Mouse (Mus musculus) MEL (cell line): Measurements from ENCODE around the gene Palld. TPM values are rescaled to one million over a fixed set of nuclear protein-coding genes. Genes with fewer than 3 reads are reported as not detected.

Experiments
- DNase-seq: peaks from one replicate; pipeline ENCODE4 v3.0.0; 2011; ENCODE audit warnings: low read depth, low spot score
- H3K27ac ChIP-seq: 2 replicates; pipeline ENCODE4 v1.5.1; 2012; ENCODE audit warnings: low read depth, mild to moderate bottlenecking, control low read depth, low read length, moderate library complexity; ENCODE audit not compliant: control insufficient read depth
- H3K27me3 ChIP-seq, 2 experiments: fragments of 150-350 bp in 1 of 2; sonication (generic) in 1 of 2; 2 replicates each; pipeline ENCODE4 v1.6.1; 2012; ENCODE audit warnings: low read length in 2 of 2, mild to moderate bottlenecking in 2 of 2, improper control_type of control experiment in 1 of 2, moderate library complexity in 1 of 2; ENCODE audit not compliant: insufficient read depth in 2 of 2, control insufficient read depth in 1 of 2
- H3K36me3 ChIP-seq, 2 experiments: 2 replicates each; pipeline ENCODE4 v1.6.1; 2012 to 2014; ENCODE audit warnings: low read length in 2 of 2, improper control_type of control experiment in 1 of 2, inconsistent platforms in 1 of 2, mild to moderate bottlenecking in 1 of 2; ENCODE audit not compliant: insufficient read depth in 2 of 2, control insufficient read depth in 1 of 2
- H3K4me1 ChIP-seq, 2 experiments: fragments of 150-350 bp in 1 of 2; sonication (generic) in 1 of 2; 2 replicates each; pipeline ENCODE4 v1.6.1; 2012; ENCODE audit warnings: low read length in 2 of 2, improper control_type of control experiment in 1 of 2, mild to moderate bottlenecking in 1 of 2; ENCODE audit not compliant: insufficient read depth in 2 of 2, control insufficient read depth in 1 of 2
- H3K4me3 ChIP-seq, 2 experiments: fragments of 150-350 bp in 1 of 2; sonication (generic) in 1 of 2; 2 replicates each; pipeline ENCODE4 v1.5.1; 2012; ENCODE audit warnings: low read depth in 2 of 2, low read length in 2 of 2, mild to moderate bottlenecking in 2 of 2, moderate library complexity in 2 of 2, control low read depth in 1 of 2, improper control_type of control experiment in 1 of 2; ENCODE audit not compliant: control insufficient read depth in 1 of 2, insufficient read depth in 1 of 2
- H3K79me2 ChIP-seq: 2 replicates; pipeline ENCODE4 v1.6.1; 2012; ENCODE audit warnings: mild to moderate bottlenecking, low read length, moderate library complexity; ENCODE audit not compliant: control insufficient read depth, poor library complexity, insufficient read depth
- H3K9ac ChIP-seq: 2 replicates; pipeline ENCODE4 v1.6.1; 2012; ENCODE audit warnings: low read depth, mild to moderate bottlenecking, control low read depth, low read length, moderate library complexity; ENCODE audit not compliant: control insufficient read depth, poor library complexity, severe bottlenecking
- H3K9me3 ChIP-seq: fragments of 150-350 bp; sonication (generic); replicated peaks from 2 replicates; pipeline ENCODE4 v1.6.1; 2012; ENCODE audit warnings: mild to moderate bottlenecking, low read length, improper control_type of control experiment, moderate library complexity; ENCODE audit not compliant: insufficient read depth
- CHD1 ChIP-seq: IDR thresholded peaks from 2 replicates; pipeline ENCODE4 v1.6.1; 2012; ENCODE audit warnings: low read depth, mild to moderate bottlenecking, inconsistent platforms, low read length, improper control_type of control experiment
- CTCF ChIP-seq, 3 experiments: IDR thresholded peaks in 2 of 3; conservative IDR thresholded peaks in 1 of 3; 2 replicates each; pipeline ENCODE4 v1.5.1; 2011 to 2012; ENCODE audit warnings: low read length in 3 of 3, low read depth in 2 of 3, mild to moderate bottlenecking in 2 of 3, improper control_type of control experiment in 1 of 3, inconsistent platforms in 1 of 3, mixed read lengths in 1 of 3, moderate library complexity in 1 of 3; ENCODE audit not compliant: control insufficient read depth in 1 of 3, insufficient read depth in 1 of 3, poor library complexity in 1 of 3, severe bottlenecking in 1 of 3
- ETS1 ChIP-seq: IDR thresholded peaks from 2 replicates; pipeline ENCODE4 v1.6.1; 2012; ENCODE audit warnings: low read depth, mild to moderate bottlenecking, inconsistent platforms, low read length, improper control_type of control experiment, moderate library complexity
- GABPA ChIP-seq: IDR thresholded peaks from 2 replicates; pipeline ENCODE4 v1.6.1; 2012; ENCODE audit warnings: low read depth, mild to moderate bottlenecking, inconsistent platforms, low read length, improper control_type of control experiment, moderate library complexity
- GATA1 ChIP-seq: IDR thresholded peaks from 2 replicates; pipeline ENCODE4 v1.6.1; 2011; ENCODE audit warnings: low read depth, low read length, improper control_type of control experiment
- HCFC1 ChIP-seq: IDR thresholded peaks from 2 replicates; pipeline ENCODE4 v1.6.1; 2012; ENCODE audit warnings: low read depth, mild to moderate bottlenecking, inconsistent platforms, low read length, improper control_type of control experiment, moderate library complexity
- KAT2A ChIP-seq: conservative IDR thresholded peaks from 2 replicates; pipeline ENCODE4 v1.6.1; 2012; ENCODE audit warnings: low read depth, low read length, improper control_type of control experiment, inconsistent platforms
- MEF2A ChIP-seq: IDR thresholded peaks from 2 replicates; pipeline ENCODE4 v1.6.1; 2014; ENCODE audit warnings: low read depth, mild to moderate bottlenecking, inconsistent platforms, low read length, improper control_type of control experiment; ENCODE audit not compliant: poor library complexity, insufficient replicate concordance, severe bottlenecking; ENCODE audit errors: extremely low read depth
- MXI1 ChIP-seq: IDR thresholded peaks from 2 replicates; pipeline ENCODE4 v1.6.1; 2011; ENCODE audit warnings: mild to moderate bottlenecking, low read depth, low read length, improper control_type of control experiment
- NRF1 ChIP-seq: IDR thresholded peaks from 2 replicates; pipeline ENCODE4 v1.6.1; 2014; ENCODE audit warnings: low read depth, mild to moderate bottlenecking, inconsistent platforms, low read length, improper control_type of control experiment, moderate library complexity; ENCODE audit not compliant: poor library complexity, insufficient read depth, severe bottlenecking
- POLR2A ChIP-seq, 2 experiments: IDR thresholded peaks; 2 replicates each; pipeline ENCODE4 v1.6.1; 2011 to 2012; ENCODE audit warnings: low read length in 2 of 2, mild to moderate bottlenecking in 2 of 2, control low read depth in 1 of 2, improper control_type of control experiment in 1 of 2, low read depth in 1 of 2, moderate library complexity in 1 of 2; ENCODE audit not compliant: control insufficient read depth in 1 of 2, insufficient read depth in 1 of 2, poor library complexity in 1 of 2
- POLR2AphosphoS2 ChIP-seq: IDR thresholded peaks from 2 replicates; pipeline ENCODE4 v1.6.1; 2011; ENCODE audit warnings: low read length, improper control_type of control experiment
- RAD21 ChIP-seq: IDR thresholded peaks from 2 replicates; pipeline ENCODE4 v1.6.1; 2011; ENCODE audit warnings: mild to moderate bottlenecking, low read depth, low read length, improper control_type of control experiment
- RCOR1 ChIP-seq: IDR thresholded peaks from 2 replicates; pipeline ENCODE4 v1.6.1; 2012; ENCODE audit warnings: low read depth, mild to moderate bottlenecking, inconsistent platforms, low read length, improper control_type of control experiment
- SIN3A ChIP-seq: IDR thresholded peaks from 2 replicates; pipeline ENCODE4 v1.6.1; 2012; ENCODE audit warnings: low read length, improper control_type of control experiment, inconsistent platforms
- TBP ChIP-seq: IDR thresholded peaks from 2 replicates; pipeline ENCODE4 v1.8.0; 2011; ENCODE audit warnings: low read depth, low read length, improper control_type of control experiment
- UBTF ChIP-seq: IDR thresholded peaks from 2 replicates; pipeline ENCODE4 v1.6.1; 2012; ENCODE audit warnings: low read depth, mild to moderate bottlenecking, inconsistent platforms, low read length, improper control_type of control experiment, moderate library complexity, borderline replicate concordance; ENCODE audit not compliant: insufficient read depth
- USF2 ChIP-seq, 2 experiments: IDR thresholded peaks; 2 replicates each; pipeline ENCODE4 v1.6.1; 2011 to 2012; ENCODE audit warnings: improper control_type of control experiment in 2 of 2, low read length in 2 of 2, borderline replicate concordance in 1 of 2, inconsistent platforms in 1 of 2, low read depth in 1 of 2, mild to moderate bottlenecking in 1 of 2; ENCODE audit not compliant: insufficient read depth in 1 of 2
- ZC3H11A ChIP-seq: IDR thresholded peaks from 2 replicates; pipeline ENCODE4 v1.6.1; 2012; ENCODE audit warnings: low read depth, mild to moderate bottlenecking, inconsistent platforms, low read length, improper control_type of control experiment
- ZMIZ1 ChIP-seq: IDR thresholded peaks from 2 replicates; pipeline ENCODE4 v1.6.1; 2012; ENCODE audit warnings: low read depth, mild to moderate bottlenecking, inconsistent platforms, low read length, improper control_type of control experiment, moderate library complexity
- ZNF384 ChIP-seq: IDR thresholded peaks from 2 replicates; pipeline ENCODE4 v1.6.1; 2012; ENCODE audit warnings: low read depth, mild to moderate bottlenecking, inconsistent platforms, low read length, improper control_type of control experiment
- polyA plus RNA-seq, 2 experiments: library from polyadenylated mRNA; stranded (reverse) in 1 of 2; unstranded in 1 of 2; fragments of >175 nt in 1 of 2; fragments of >200 nt in 1 of 2; gene quantifications; 2 replicates each; pipeline versions ENCODE4 v1.2.1 to v1.2.4; 2012; ENCODE audit warnings: low replicate concordance in 2 of 2, low read depth in 1 of 2; ENCODE audit not compliant: insufficient read length in 2 of 2, insufficient read depth in 1 of 2, missing spikeins in 1 of 2
- total RNA-seq: library from RNA; depleted of rRNA; stranded (reverse); fragments of 300-350 nt; gene quantifications from 2 replicates; pipeline ENCODE4 v1.2.3, GENCODE M21; 2012

Gene Palld
- total and polyA plus RNA-seq, 3 experiments: 0.23 to 1.9 TPM; not detected in 1

- TF ChIP-seq SIN3A (no peak), GABPA (no peak), MXI1 (no peak), RAD21 (no peak), ZNF384 (no peak), TBP (no peak), USF2 (IDR thresholded peaks at IDR 0.05; ENCODE audit: borderline replicate concordance in 1 of 2, insufficient read depth in 1 of 2, low read depth in 1 of 2, low read length in 2 of 2) (no peak)
- no peak for DNase-seq
These were observed 177.0 kb downstream of the Palld start for GRCm38 (mm10) chr8:61725306-61726017.

GRCm38 (mm10) chr8:61722226-61722625 is 180.3 kb downstream of the Palld start:
- no peaks in the 10 kb centered on the region for H3K9me3 ChIP-seq
- H3K36me3 ChIP-seq: no peaks in the 10 kb centered on the region
- H3K4me3 ChIP-seq: no peak overlapping the region
- H3K27ac ChIP-seq: no peak overlapping the region
- no peaks in the 10 kb centered on the region for H3K79me2 ChIP-seq
- DNase-seq: no peak
- H3K27me3 ChIP-seq: no peaks in the 10 kb centered on the region
- no peaks in the 10 kb centered on the region for H3K4me1 ChIP-seq
- TF ChIP-seq POLR2AphosphoS2 (no peak), ZMIZ1 (no peak), ETS1 (no peak), ZC3H11A (no peak), MXI1 (no peak)
- H3K9ac ChIP-seq: no peak overlapping the region

More at GRCm38 (mm10) chr8:61725306-61726017, 177.0 kb downstream of the Palld start:
- no peaks in the 10 kb centered on the region for H3K79me2 ChIP-seq
- no peaks in the 10 kb centered on the region for H3K36me3 ChIP-seq
- no peaks in the 10 kb centered on the region for H3K9me3 ChIP-seq
- H3K4me3 ChIP-seq: no peak overlapping the region
- H3K27me3 ChIP-seq: no peaks in the 10 kb centered on the region
- no peak overlapping the region for H3K27ac ChIP-seq
- no peaks in the 10 kb centered on the region for H3K4me1 ChIP-seq
- no peak overlapping the region for H3K9ac ChIP-seq

GRCm38 (mm10) chr8:61715351-61716125 is 187.0 kb downstream of the Palld start:
- Histone ChIP-seq H3K27ac (no peak overlapping the region), H3K27me3 (no peaks in the 10 kb centered on the region), H3K9me3 (no peaks in the 10 kb centered on the region), H3K9ac (no peak overlapping the region), H3K79me2 (no peaks in the 10 kb centered on the region), H3K4me3 (no peak overlapping the region), H3K36me3 (no peaks in the 10 kb centered on the region), H3K4me1 (no peaks in the 10 kb centered on the region)
- no peak for DNase-seq
- TF ChIP-seq CTCF (IDR thresholded peaks at IDR 0.05 in 2 of 3, conservative IDR thresholded peaks at IDR 0.05 in 1 of 3; ENCODE audit: control insufficient read depth in 1 of 3, insufficient read depth in 1 of 3, low read depth in 2 of 3, low read length in 3 of 3, poor library complexity in 1 of 3, severe bottlenecking in 1 of 3) (no peak), SIN3A (no peak), UBTF (no peak), ZC3H11A (no peak), CHD1 (no peak), POLR2A (IDR thresholded peaks at IDR 0.05; ENCODE audit: control insufficient read depth in 1 of 2, insufficient read depth in 1 of 2, low read depth in 1 of 2, low read length in 2 of 2, poor library complexity in 1 of 2) (no peak), HCFC1 (no peak), KAT2A (no peak), ETS1 (no peak), NRF1 (no peak), GATA1 (no peak), MXI1 (no peak), USF2 (IDR thresholded peaks at IDR 0.05; ENCODE audit: borderline replicate concordance in 1 of 2, insufficient read depth in 1 of 2, low read depth in 1 of 2, low read length in 2 of 2) (no peak), MEF2A (no peak), ZMIZ1 (no peak), RCOR1 (no peak), TBP (no peak)
